Mouse (Mus musculus) ES-Bruce4 (cell line): ENCODE results near the gene Fbxw10. TPM values are rescaled to one million over a fixed set of nuclear protein-coding genes. Genes with fewer than 3 reads are reported as not detected.

Source experiments
- H3K27ac ChIP-seq: 2 replicates; pipeline ENCODE4 v1.5.1; 2012; ENCODE audit warnings: low read length, inconsistent platforms; ENCODE audit not compliant: insufficient read depth
- H3K27me3 ChIP-seq: 2 replicates; pipeline ENCODE4 v1.6.1; 2012; ENCODE audit warnings: mild to moderate bottlenecking, low read length, inconsistent platforms; ENCODE audit not compliant: control insufficient read depth, poor library complexity, insufficient read depth, severe bottlenecking
- H3K36me3 ChIP-seq: 2 replicates; pipeline ENCODE4 v1.6.1; 2012; ENCODE audit warnings: inconsistent platforms, mild to moderate bottlenecking, low read length, moderate library complexity; ENCODE audit not compliant: control insufficient read depth, poor library complexity, insufficient read depth, severe bottlenecking
- H3K4me1 ChIP-seq: one replicate; pipeline ENCODE4 v1.8.1; 2011; ENCODE audit warnings: low read length; ENCODE audit not compliant: control insufficient read depth, insufficient read depth
- H3K4me3 ChIP-seq: 2 replicates; pipeline ENCODE4 v1.5.1; 2011; ENCODE audit warnings: low read depth, mild to moderate bottlenecking, low read length
- H3K9ac ChIP-seq: 2 replicates; pipeline ENCODE4 v1.6.1; 2012; ENCODE audit warnings: low read depth, mild to moderate bottlenecking, inconsistent platforms; ENCODE audit not compliant: poor library complexity, severe bottlenecking
- H3K9me3 ChIP-seq: replicated peaks from 2 replicates; pipeline ENCODE4 v1.6.1; 2012; ENCODE audit warnings: mild to moderate bottlenecking, low read length, inconsistent platforms; ENCODE audit not compliant: control insufficient read depth, poor library complexity, insufficient read depth, severe bottlenecking
- CTCF ChIP-seq: IDR thresholded peaks from one replicate; pipeline ENCODE4 v1.8.1; 2011; ENCODE audit warnings: low read depth, low read length
- EP300 ChIP-seq: IDR thresholded peaks from 2 replicates; pipeline ENCODE4 v1.6.1; 2011; ENCODE audit warnings: low read depth, low read length; ENCODE audit not compliant: insufficient read depth
- POLR2A ChIP-seq: IDR thresholded peaks from one replicate; pipeline ENCODE4 v1.8.1; 2011; ENCODE audit warnings: low read length; ENCODE audit not compliant: insufficient read depth
- polyA plus RNA-seq: library from polyadenylated mRNA; stranded (reverse); fragments of >200 nt; gene quantifications from 2 replicates; pipeline ENCODE4 v1.2.4, GENCODE M21; 2011; ENCODE audit warnings: low read depth; ENCODE audit not compliant: missing spikeins, insufficient read depth, insufficient read length

The Fbxw10 gene
- polyA plus RNA-seq, 1 experiment = not detected

GRCm38 (mm10) chr11:62873479-62873878 is 26.6 kb downstream of the Fbxw10 start:
- no peak for TF ChIP-seq EP300
- TF ChIP-seq CTCF = no peak
- no peak for TF ChIP-seq POLR2A
- Histone ChIP-seq H3K36me3 (no peaks in the 10 kb centered on the region), H3K4me1 (no peaks in the 10 kb centered on the region), H3K9me3 (no peaks in the 10 kb centered on the region), H3K4me3 (no peak overlapping the region), H3K27me3 (no peaks in the 10 kb centered on the region), H3K27ac (no peak overlapping the region), H3K9ac (no peak overlapping the region)

GRCm38 (mm10) chr11:62875696-62876095 is 28.8 kb downstream of the Fbxw10 start:
- Histone ChIP-seq H3K36me3 (no peaks in the 10 kb centered on the region), H3K27me3 (no peaks in the 10 kb centered on the region), H3K4me3 (no peak overlapping the region), H3K9ac (no peak overlapping the region), H3K27ac (no peak overlapping the region), H3K9me3 (no peaks in the 10 kb centered on the region), H3K4me1 (no peaks in the 10 kb centered on the region)
- TF ChIP-seq POLR2A = no peak
- TF ChIP-seq CTCF = no peak
- no peak for TF ChIP-seq EP300

- Histone ChIP-seq H3K9ac (no peak overlapping the region), H3K9me3 (no peaks in the 10 kb centered on the region), H3K4me3 (no peak overlapping the region), H3K36me3 (no peaks in the 10 kb centered on the region), H3K27ac (no peak overlapping the region), H3K27me3 (no peaks in the 10 kb centered on the region), H3K4me1 (no peaks in the 10 kb centered on the region)
- no peak for TF ChIP-seq EP300
- no peak for TF ChIP-seq POLR2A
- no peak for TF ChIP-seq CTCF
Measured at GRCm38 (mm10) chr11:62876445-62876844, 29.6 kb downstream of the Fbxw10 start.

- Histone ChIP-seq H3K4me1 (no peaks in the 10 kb centered on the region), H3K36me3 (no peaks in the 10 kb centered on the region), H3K27ac (no peak overlapping the region), H3K9ac (no peak overlapping the region), H3K9me3 (no peaks in the 10 kb centered on the region), H3K27me3 (no peaks in the 10 kb centered on the region), H3K4me3 (no peak overlapping the region)
- TF ChIP-seq POLR2A (no peak), EP300 (no peak), CTCF (no peak)
Measured at GRCm38 (mm10) chr11:62877391-62877790, 30.5 kb downstream of the Fbxw10 start.

- Histone ChIP-seq H3K9ac (peak overlapping the region; percentile 40; the same call in 1 of the 2 replicates), H3K9me3 (no peaks in the 10 kb centered on the region), H3K4me1 (no peaks in the 10 kb centered on the region), H3K36me3 (no peaks in the 10 kb centered on the region), H3K27me3 (no peaks in the 10 kb centered on the region), H3K4me3 (peak overlapping the region; percentile 39; the same call in 1 of the 2 replicates), H3K27ac (no peak overlapping the region)
- TF ChIP-seq EP300 (no peak), POLR2A (no peak), CTCF (no peak)
Measured at GRCm38 (mm10) chr11:62878728-62879127, 31.9 kb downstream of the Fbxw10 start.

GRCm38 (mm10) chr11:62879220-62880048 is 32.6 kb downstream of the Fbxw10 start, which contains the start of gene Tvp23b:
TSS of gene Tvp23b (plus strand) at chr11:62879455.
- no peak for TF ChIP-seq EP300
- TF ChIP-seq CTCF = no peak
- peak; percentile 38 for TF ChIP-seq POLR2A
- H3K4me3 ChIP-seq = peak within 1 kb of the TSS; percentile 95
- no peaks in the 10 kb centered on the region for H3K36me3 ChIP-seq
- H3K4me1 ChIP-seq = no peaks in the 10 kb centered on the region
- H3K9ac ChIP-seq = peak within 1 kb of the TSS; percentile 70
- H3K27me3 ChIP-seq = no peaks in the 10 kb centered on the region
- no peaks in the 10 kb centered on the region for H3K9me3 ChIP-seq
- H3K27ac ChIP-seq = peak within 1 kb of the TSS; percentile 24; the same call in 1 of the 2 replicates
